8 mouse cellular contexts compared by ENCODE assay signal in genomic region chr7:142084820-142085219, GRCm38 (mm10). TPM values are rescaled to one million over a fixed set of nuclear protein-coding genes. Genes with fewer than 3 reads are reported as not detected.
DNase-seq lines count a peak whose midpoint lies in the region; TF ChIP-seq lines count a peak whose summit lies in the region.
"Had no signal": no experiment of that assay in that cellular context is flagged by ENCODE, and none has a peak within 500 bp of the region (broad histone marks: within the 10 kb centered on the region; RNA-seq: fewer than 3 reads in every experiment).

No protein-coding gene starts in this region.

- H3K36me3 ChIP-seq in myocyte (ENCODE audit: control insufficient read depth, insufficient read depth), result peaks cover 25% of the 10 kb centered on the region

- peak overlapping the region; percentile 94 for H3K4me2 ChIP-seq in myocyte (ENCODE audit: low read depth)

- peak overlapping the region; percentile 17 for H3ac ChIP-seq in myocyte (ENCODE audit: control insufficient read depth, insufficient read length)

- DNase-seq in right cerebral cortex, postnatal 10 days (ENCODE audit: low spot score in 2 of 2), result peak; percentile 81 to 82
- DNase-seq in right cerebral cortex, postnatal 25 days, result no peak
- DNase-seq in gastrocnemius, adult 8-10 months (ENCODE audit: low spot score in 2 of 2), result peak; percentile 75 to 86
- DNase-seq in kidney, postnatal 14 days, result peak; percentile 69
- DNase-seq in B cell, adult 2 months, result no peak

- peaks cover 6% of the 10 kb centered on the region for H3K4me1 ChIP-seq in brown adipose tissue, adult 24 weeks (ENCODE audit: control insufficient read depth, insufficient read depth, insufficient read length, low read length)

- no peak overlapping the region for H3K4me3 ChIP-seq in brown adipose tissue, adult 24 weeks (ENCODE audit: insufficient read depth, low read depth, low read length)
- H3K4me3 ChIP-seq in myocyte, result peak overlapping the region; percentile 18

- 0 out of 2 replicates have a peak overlapping the region, but pooled peaks have one; percentile 22 for H3K27ac ChIP-seq in brown adipose tissue, adult 24 weeks (replicated peaks; ENCODE audit: low read depth, low read length)

- H3K79me2 ChIP-seq in myocyte (ENCODE audit: control insufficient read depth, insufficient read depth), result no peaks in the 10 kb centered on the region

- peak; percentile 67 for TF ChIP-seq POLR2A in myocyte (IDR thresholded peaks at IDR 0.05; ENCODE audit: insufficient read length, low read depth)

- no peaks in the 10 kb centered on the region for H3K27me3 ChIP-seq in myocyte (ENCODE audit: control insufficient read depth, insufficient read depth, insufficient read length)

TF ChIP-seq in myocyte, 11 proteins besides CTCF, POLR2A, EP300 and RAD21:
- peak in 1 of 3 experiments; percentile 64 for TF ChIP-seq MYOG (IDR thresholded peaks at IDR 0.05; ENCODE audit: control insufficient read depth in 1 of 3, insufficient read depth in 1 of 3, insufficient read length in 2 of 3, low read depth in 2 of 3)
- no peak for TF ChIP-seq MAX (IDR thresholded peaks at IDR 0.05; ENCODE audit: low read depth)
- no peak for TF ChIP-seq REST (IDR thresholded peaks at IDR 0.05; ENCODE audit: insufficient read depth, insufficient read length)
- peak; percentile 92 for TF ChIP-seq CEBPB (IDR thresholded peaks at IDR 0.05; ENCODE audit: insufficient read depth, poor library complexity, severe bottlenecking)
- no peak for TF ChIP-seq MYOD1 (IDR thresholded peaks at IDR 0.05; ENCODE audit: control insufficient read depth in 1 of 3, insufficient read length in 2 of 3, low read depth in 2 of 3)
- peak; percentile 5 for TF ChIP-seq SRF (IDR thresholded peaks at IDR 0.05; ENCODE audit: control insufficient read depth, insufficient read length, low read depth)
- TF ChIP-seq E2F4 (IDR thresholded peaks at IDR 0.05; ENCODE audit: insufficient read depth), result no peak
- TF ChIP-seq TCF12 (IDR thresholded peaks at IDR 0.05; ENCODE audit: insufficient read depth, poor library complexity, severe bottlenecking), result no peak
- TF ChIP-seq USF1 (IDR thresholded peaks at IDR 0.05; ENCODE audit: low read depth), result no peak
- no peak for TF ChIP-seq POLR2AphosphoS2 (IDR thresholded peaks at IDR 0.05; ENCODE audit: insufficient read length, low read depth)
- TF ChIP-seq TCF3 (IDR thresholded peaks at IDR 0.05; ENCODE audit: insufficient read length, low read depth), result no peak

RNA-seq across cellular contexts. Expression of gene Dusp8, which starts 10.8 kb away (rescaled TPM):
- polyA plus RNA-seq in brown adipose tissue, adult 24 weeks (2012; ENCODE audit: insufficient read depth, insufficient read length, missing spikeins), result 6.7 and 8.2 TPM in 2 replicates
- total RNA-seq in gastrocnemius, adult 8-10 months (2022), result 10 to 100 TPM; 20.5 to 33.4 (median 27.6) TPM
- 9.1 TPM for polyA plus RNA-seq in myocyte (2012; fragmentation: generic; extraction: Trizol)

RNA-seq across cellular contexts. Expression of gene Mob2, which starts 24.0 kb away (rescaled TPM):
- 29.6 and 34.7 TPM in 2 replicates for polyA plus RNA-seq in brown adipose tissue, adult 24 weeks (2012; ENCODE audit: insufficient read depth, insufficient read length, missing spikeins)
- 10 to 100 TPM; 53.3 to 58.5 (median 55.9) TPM for total RNA-seq in gastrocnemius, adult 8-10 months (2022)
- 39.2 TPM for polyA plus RNA-seq in myocyte (2012; fragmentation: generic; extraction: Trizol)

RNA-seq across cellular contexts. Expression of gene Gm45618, which starts 35.7 kb away (rescaled TPM):
- polyA plus RNA-seq in brown adipose tissue, adult 24 weeks (2012; ENCODE audit: insufficient read depth, insufficient read length, missing spikeins), result not detected in 2 replicates
- total RNA-seq in gastrocnemius, adult 8-10 months (2022), result not detected
- polyA plus RNA-seq in myocyte (2012; fragmentation: generic; extraction: Trizol), result not detected
- total RNA-seq: left cerebral cortex, postnatal 25 days had no signal

RNA-seq across cellular contexts. Expression of gene Gm39115, which starts 51.0 kb away (rescaled TPM):
- polyA plus RNA-seq in brown adipose tissue, adult 24 weeks (2012; ENCODE audit: insufficient read depth, insufficient read length, missing spikeins), result not detected in 2 replicates
- not detected for total RNA-seq in gastrocnemius, adult 8-10 months (2022)
- not detected for polyA plus RNA-seq in myocyte (2012; fragmentation: generic; extraction: Trizol)
- total RNA-seq: left cerebral cortex, postnatal 25 days had no signal

RNA-seq across cellular contexts. Expression of gene Gm45337, which starts 59.6 kb away (rescaled TPM):
- polyA plus RNA-seq in brown adipose tissue, adult 24 weeks (2012; ENCODE audit: insufficient read depth, insufficient read length, missing spikeins), result not detected in 2 replicates
- not detected for total RNA-seq in gastrocnemius, adult 8-10 months (2022)
- not detected for polyA plus RNA-seq in myocyte (2012; fragmentation: generic; extraction: Trizol)
- total RNA-seq: left cerebral cortex, postnatal 25 days had no signal

Comparison
In these comparisons a context has a peak if more than half of its experiments do, and no peak if none do; other contexts are left out.
1. DNase-seq: peak in right cerebral cortex, postnatal 10 days (2 of 2), gastrocnemius, adult 8-10 months (2 of 2) and kidney, postnatal 14 days (single experiment); none in right cerebral cortex, postnatal 25 days (single experiment) and B cell, adult 2 months (0 of 2).